Mouse (Mus musculus): ENCODE measurements around the gene Phldb2.

DNA sequence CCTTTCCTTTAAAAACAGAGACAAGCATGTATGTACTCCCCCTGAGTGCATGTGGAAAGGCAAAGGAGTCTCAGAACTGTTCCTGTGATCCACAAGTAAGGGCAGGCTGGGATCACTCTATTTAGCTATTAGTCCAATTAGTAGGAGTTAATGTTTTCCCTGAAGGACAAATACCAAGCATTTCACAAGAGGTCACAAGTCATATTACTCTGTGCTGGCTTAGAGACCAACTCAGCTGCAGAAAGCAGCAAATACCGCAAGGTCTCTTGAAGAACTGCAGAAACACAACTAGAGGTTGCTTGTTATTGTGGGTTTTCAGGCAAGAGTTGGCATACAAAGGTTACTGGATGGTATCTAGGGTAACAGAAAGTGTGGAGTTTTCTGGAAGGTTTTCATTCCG is 59.6 kb downstream of the Phldb2 start:
- TF ChIP-seq CTCF (IDR thresholded peaks at IDR 0.05; ENCODE audit: control insufficient read depth, insufficient read depth, insufficient read length) (no peak), MAX (IDR thresholded peaks at IDR 0.05) (no peak), CEBPB (IDR thresholded peaks at IDR 0.05; ENCODE audit: low read depth) (no peak)
